Mouse (Mus musculus): ENCODE results near the gene Olfr1484.
"Not testable (repeated sequence)": the region's sequence is repeated elsewhere in the genome, so short reads cannot be mapped to it uniquely, and the experiment has no call there.

Olfr1484 gene

GRCm38 (mm10) chr19:13583211-13583610, at the start of gene Olfr1484:
TSS of gene Olfr1484 (plus strand) at chr19:13583511.
- DNase-seq (ENCODE audit: low read depth, low spot score), result no peak

DNA sequence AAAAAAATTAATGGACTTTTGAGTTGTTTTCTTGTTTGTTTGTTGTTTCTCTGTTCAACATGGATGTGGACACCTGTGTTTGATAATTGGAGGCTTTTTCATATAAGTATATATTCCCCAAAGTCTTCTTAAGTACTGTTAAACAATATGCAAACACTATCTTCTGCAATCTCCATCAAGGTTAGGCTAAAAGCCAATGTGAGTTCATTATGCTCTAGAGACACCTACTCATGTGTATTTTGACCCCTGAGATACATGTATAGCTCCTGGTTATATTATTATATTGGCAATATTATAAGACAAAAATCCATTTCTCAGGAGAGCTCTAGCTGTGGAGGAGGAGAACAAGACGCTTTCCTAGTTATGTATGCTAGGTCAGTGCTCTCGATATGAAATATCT, 33.8 kb downstream of the Olfr1484 start, which contains the start of gene Olfr1487:
Gene Olfr1487, plus strand, starts transcription at position 301 of the 400 bp plus-strand sequence.
- DNase-seq (ENCODE audit: low read depth, low spot score), result not testable (repeated sequence)

DNA sequence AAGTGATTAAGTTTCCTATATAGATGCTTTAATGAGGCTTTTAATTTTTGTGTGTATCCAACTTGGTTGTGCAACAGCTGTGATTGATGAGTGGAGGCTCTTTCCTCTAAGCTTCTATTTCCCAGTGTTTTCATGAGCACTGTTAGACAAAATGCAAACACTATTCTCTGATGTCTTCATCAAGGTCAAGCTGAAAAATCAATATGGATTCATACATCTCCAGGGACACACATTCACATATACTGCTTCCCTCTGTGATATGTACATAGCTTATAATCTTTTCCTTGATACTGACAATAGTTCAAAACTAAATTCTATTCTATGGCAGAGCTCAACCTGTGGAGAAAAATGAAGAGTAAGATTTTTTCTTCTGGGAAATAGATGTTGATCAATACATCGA, 48.0 kb downstream of the Olfr1484 start, which contains the start of gene Olfr1489:
Gene Olfr1489, plus strand, starts transcription at position 301 of the 400 bp plus-strand sequence.
- DNase-seq (ENCODE audit: low read depth, low spot score), result no peak
